Mouse (Mus musculus) left cerebral cortex, postnatal 25 days (tissue): ENCODE results near the gene Ogfr. TPM values are rescaled to one million over a fixed set of nuclear protein-coding genes. Genes with fewer than 3 reads are reported as not detected.

Source experiments
- DNase-seq, 2 experiments: peaks; one replicate each; pipeline ENCODE4 v3.0.0; 2022; ENCODE audit warnings: low spot score in 2 of 2, mixed read lengths in 1 of 2
- intact Hi-C: fragments of 180-260 bp; cut with DNase I; formaldehyde crosslinking; loops from one replicate; pipeline ENCODE4 v1.15.1; 2025
- total RNA-seq, 2 experiments: library from RNA; stranded (reverse); gene quantifications; 2 replicates each; pipeline ENCODE4 v1.2.3; 2021

Ogfr gene
- total RNA-seq, 2 experiments from 2014 or later = 41.6 to 41.8 TPM

DNA sequence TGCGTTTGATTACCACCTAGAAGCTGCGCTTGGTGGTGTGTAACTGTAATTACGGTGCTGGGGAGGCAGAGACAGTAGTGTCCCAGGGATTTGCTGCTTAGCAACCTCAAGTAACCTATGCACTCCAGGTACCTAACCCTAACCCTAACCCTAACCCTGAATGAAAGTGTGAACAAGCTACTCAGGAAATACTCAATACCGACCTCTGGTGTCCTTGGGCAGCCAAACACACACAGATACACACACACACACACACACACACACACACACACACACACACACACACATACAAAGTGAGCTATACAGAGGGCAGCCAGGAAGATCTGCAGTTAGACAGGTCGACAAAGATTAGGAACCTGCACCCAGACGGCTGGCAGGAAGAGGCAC, 316 bp upstream of the Ogfr start:
- intact Hi-C loops = loop anchor here (5.0 kb wide), 1 partner anchor 59 kb away; no protein-coding TSS in a partner anchor

GRCm38 (mm10) chr2:180597490-180597889, 8.4 kb downstream of the Ogfr start, which contains the start of gene Col9a3:
Gene Col9a3 (plus strand): TSS chr2:180597790.
- DNase-seq = no peak
- intact Hi-C loops = no loop called here

More for the DNA sequence above, 316 bp upstream of the Ogfr start:
- DNase-seq = no peak

DNA sequence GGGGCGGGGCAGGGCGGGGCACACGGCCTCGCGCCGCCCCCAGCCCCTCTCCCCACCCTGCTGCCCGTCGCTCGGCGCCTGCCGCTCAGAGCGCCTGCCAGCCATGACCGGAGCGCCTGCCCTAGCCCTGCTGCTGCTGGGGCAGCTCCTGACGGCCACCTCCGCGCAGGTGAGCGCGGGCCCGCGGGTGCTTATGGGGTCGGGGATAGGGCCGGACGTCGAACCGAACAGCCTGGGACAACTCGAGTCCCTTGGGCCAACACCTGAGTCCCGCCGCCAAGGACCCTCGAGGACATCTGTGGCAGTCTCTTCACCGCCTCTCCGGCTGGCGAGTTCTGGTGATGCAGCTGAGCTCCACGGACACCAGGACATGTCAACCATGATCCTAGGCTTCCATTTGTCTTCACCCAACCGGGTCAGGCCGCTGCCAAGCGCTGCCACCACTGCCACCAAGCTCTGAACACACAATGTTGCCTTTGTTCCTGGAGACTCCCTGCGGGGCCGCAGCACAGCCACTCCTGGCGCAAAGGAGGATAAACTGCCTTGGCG, 9.2 kb downstream of the Ogfr start:
- intact Hi-C loops = no loop called here
- no peak for DNase-seq

- DNase-seq = no peak
- intact Hi-C loops = no loop called here
Observed at GRCm38 (mm10) chr2:180600569-180601021, 11.6 kb downstream of the Ogfr start.

DNA sequence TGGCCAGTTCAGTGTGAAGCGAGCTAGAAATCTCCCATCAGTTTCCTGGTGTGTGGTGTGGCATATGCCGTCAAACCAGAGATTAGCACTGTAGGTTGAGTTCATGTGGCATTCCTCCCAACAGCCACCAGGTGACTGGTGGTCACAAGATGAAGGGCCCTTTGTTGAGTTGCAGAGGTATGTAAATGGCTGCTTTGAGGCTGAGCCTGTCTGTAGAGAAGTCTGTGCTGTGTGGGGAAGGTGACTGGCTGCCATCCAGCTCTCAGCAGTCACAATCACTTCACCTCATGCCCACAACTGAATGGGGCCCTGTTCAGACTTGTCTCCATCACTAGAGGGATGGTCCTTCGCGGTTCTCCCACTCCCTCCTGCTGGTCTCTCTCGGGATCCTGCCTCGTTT, 15.7 kb downstream of the Ogfr start:
- DNase-seq = no peak
- intact Hi-C loops = no loop called here

GRCm38 (mm10) chr2:180610283-180610682, 21.2 kb downstream of the Ogfr start:
- DNase-seq = no peak
- intact Hi-C loops = no loop called here

- intact Hi-C loops = no loop called here
Observed at GRCm38 (mm10) chr2:180611882-180612281, 22.8 kb downstream of the Ogfr start.

GRCm38 (mm10) chr2:180641576-180642554, 52.8 kb downstream of the Ogfr start:
- DNase-seq = no peak
- intact Hi-C loops = no loop called here

More at GRCm38 (mm10) chr2:180611882-180612281, 22.8 kb downstream of the Ogfr start:
- DNase-seq = no peak

DNA sequence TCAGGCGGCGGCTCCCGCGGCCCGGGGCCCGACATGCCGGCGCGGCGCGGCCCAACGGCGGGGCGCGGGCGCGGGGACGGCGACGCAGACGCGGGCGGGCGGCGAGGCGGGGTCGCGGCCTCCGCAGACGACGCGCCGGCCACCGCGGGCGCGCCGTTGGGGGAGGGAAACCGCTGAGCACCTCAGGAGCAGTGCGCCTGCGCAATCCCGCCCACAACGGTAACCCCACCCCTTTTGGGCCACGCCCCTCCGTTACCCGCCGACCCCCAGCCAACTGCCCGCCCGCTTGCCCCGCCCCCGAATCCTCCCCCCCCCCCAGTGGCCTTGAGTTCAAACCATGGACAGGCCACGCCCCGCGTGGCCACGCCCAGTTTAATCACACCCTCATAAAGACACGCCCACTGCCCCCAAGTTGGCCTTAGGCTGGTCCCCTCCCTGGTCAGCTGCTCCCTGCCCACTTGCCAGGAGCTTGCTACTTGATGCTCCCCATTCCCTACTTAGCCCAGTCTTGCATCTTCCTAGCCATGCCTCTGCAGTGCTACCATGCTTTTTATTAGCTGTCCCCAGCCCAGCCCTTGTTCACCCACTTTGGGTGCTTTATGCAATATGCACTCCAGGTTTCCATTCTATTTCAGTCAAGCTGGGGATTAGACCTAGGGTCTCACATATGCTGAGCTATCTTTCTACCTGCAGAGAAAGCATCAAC, 53.7 kb downstream of the Ogfr start, which contains the start of gene Tcfl5:
TSS of gene Tcfl5 (minus strand) at position 154 of the 706 bp plus-strand sequence.
- no peak for DNase-seq
- intact Hi-C loops = no loop called here

GRCm38 (mm10) chr2:180643626-180644025, 54.6 kb downstream of the Ogfr start:
- DNase-seq = no peak

More at GRCm38 (mm10) chr2:180643626-180644025, 54.6 kb downstream of the Ogfr start:
- intact Hi-C loops = no loop called here

Other genes starting within 250 kb of the Ogfr start
- gene Slco4a1, start 133.0 kb upstream of the Ogfr start, total RNA-seq = 1 to 10 TPM in 1 of 2 experiments, under 1 TPM in 1; 0.94 to 1.5 TPM
- gene Ntsr1, start 89.3 kb upstream of the Ogfr start, total RNA-seq = 1 to 10 TPM; 7.1 to 9.2 TPM
- 10 to 100 TPM; 15.5 to 20.1 TPM for gene Mrgbp, start 7.9 kb upstream of the Ogfr start, total RNA-seq
- gene Col9a3, start 8.5 kb downstream of the Ogfr start, total RNA-seq = 10 to 100 TPM; 11.0 to 12.7 TPM
- 1 to 10 TPM; 1.5 to 1.7 TPM for gene Tcfl5, start 53.5 kb downstream of the Ogfr start, total RNA-seq
- gene Dido1, start 120.8 kb downstream of the Ogfr start, total RNA-seq = 10 to 100 TPM; 54.3 to 55.6 TPM
- gene Gid8, start 120.9 kb downstream of the Ogfr start, total RNA-seq = 10 to 100 TPM; 62.4 to 64.9 TPM
- under 1 TPM; 0.30 to 0.53 TPM for gene Slc17a9, start 136.0 kb downstream of the Ogfr start, total RNA-seq
- gene Bhlhe23, start 187.7 kb downstream of the Ogfr start, total RNA-seq = under 1 TPM in 1 of 2 experiments, not detected in 1; 0.16 TPM